Mouse (Mus musculus) liver, postnatal 0 days (tissue): ENCODE data around the gene Lrp1. TPM values are rescaled to one million over a fixed set of nuclear protein-coding genes. Genes with fewer than 3 reads are reported as not detected.

ENCODE experiments used
- ATAC-seq: fragments of 200-750 bp; cut with Nextera tagmentation; 2 replicates; pipeline ENCODE4 v1.8.0; 2017; ENCODE audit warnings: mild to moderate bottlenecking, moderate library complexity
- DNase-seq: peaks from one replicate; pipeline ENCODE4 v3.0.0-alpha.2; 2016
- H3K27ac ChIP-seq: fragments of 300-500 bp; sonication (generic); 2 replicates; pipeline ENCODE4 v1.5.1; 2014; ENCODE audit warnings: antibody characterized with exemption, moderate library complexity, mild to moderate bottlenecking, low read depth
- H3K27me3 ChIP-seq: fragments of 300-500 bp; sonication (generic); 2 replicates; pipeline ENCODE4 v1.6.1; 2014; ENCODE audit warnings: low read length, control low read depth, mixed read lengths; ENCODE audit not compliant: insufficient read depth
- H3K36me3 ChIP-seq: fragments of 300-500 bp; sonication (generic); replicated peaks from 2 replicates; pipeline ENCODE4 v1.6.1; 2014; ENCODE audit warnings: mild to moderate bottlenecking, control low read depth, low read length, moderate library complexity, mixed read lengths; ENCODE audit not compliant: insufficient read depth
- H3K4me1 ChIP-seq: fragments of 300-500 bp; sonication (generic); 2 replicates; pipeline ENCODE4 v1.6.1; 2014; ENCODE audit warnings: antibody characterized with exemption, mild to moderate bottlenecking, control low read depth; ENCODE audit not compliant: insufficient read depth
- H3K4me2 ChIP-seq: fragments of 300-500 bp; sonication (generic); 2 replicates; pipeline ENCODE4 v1.6.1; 2014; ENCODE audit warnings: low read depth, mild to moderate bottlenecking, low read length, moderate library complexity, mixed read lengths
- H3K4me3 ChIP-seq: fragments of 300-500 bp; sonication (generic); 2 replicates; pipeline ENCODE4 v1.5.1; 2014; ENCODE audit warnings: low read depth, low read length
- H3K9ac ChIP-seq: fragments of 300-500 bp; sonication (generic); replicated peaks from 2 replicates; pipeline ENCODE4 v1.6.1; 2014; ENCODE audit warnings: mild to moderate bottlenecking, moderate library complexity
- H3K9me3 ChIP-seq: fragments of 300-500 bp; sonication (generic); 2 replicates; pipeline ENCODE4 v1.6.1; 2016; ENCODE audit warnings: mild to moderate bottlenecking, control low read depth, low read length, mixed read lengths
- CTCF ChIP-seq: sonication (generic); IDR thresholded peaks from 2 replicates; pipeline ENCODE4 v1.5.1; 2016; ENCODE audit warnings: antibody characterized with exemption, low read depth
- EP300 ChIP-seq: IDR thresholded peaks from 2 replicates; pipeline ENCODE4 v1.6.1; 2016; ENCODE audit warnings: antibody characterized with exemption, low read depth, mild to moderate bottlenecking
- WGBS: fragments of 180-500 bp; shearing (Covaris S2); extraction: QIAGEN DNeasy Blood & Tissue Kit; methylation state at CpG from one replicate; pipeline ENCODE4 v1.1.7; 2014; ENCODE audit not compliant: insufficient replicate concordance; 5-methylcytosine and 5-hydroxymethylcytosine counted together
- polyA plus RNA-seq: library from polyadenylated mRNA; unstranded; fragments of >200 nt; fragmentation: Nextera tagmentation; extraction: Ambion mirVana; gene quantifications from 2 replicates; pipeline ENCODE4 v1.2.1, GENCODE M21; 2015

Lrp1 gene
- polyA plus RNA-seq, 1 experiment from 2014 or later: 49.2 TPM

DNA sequence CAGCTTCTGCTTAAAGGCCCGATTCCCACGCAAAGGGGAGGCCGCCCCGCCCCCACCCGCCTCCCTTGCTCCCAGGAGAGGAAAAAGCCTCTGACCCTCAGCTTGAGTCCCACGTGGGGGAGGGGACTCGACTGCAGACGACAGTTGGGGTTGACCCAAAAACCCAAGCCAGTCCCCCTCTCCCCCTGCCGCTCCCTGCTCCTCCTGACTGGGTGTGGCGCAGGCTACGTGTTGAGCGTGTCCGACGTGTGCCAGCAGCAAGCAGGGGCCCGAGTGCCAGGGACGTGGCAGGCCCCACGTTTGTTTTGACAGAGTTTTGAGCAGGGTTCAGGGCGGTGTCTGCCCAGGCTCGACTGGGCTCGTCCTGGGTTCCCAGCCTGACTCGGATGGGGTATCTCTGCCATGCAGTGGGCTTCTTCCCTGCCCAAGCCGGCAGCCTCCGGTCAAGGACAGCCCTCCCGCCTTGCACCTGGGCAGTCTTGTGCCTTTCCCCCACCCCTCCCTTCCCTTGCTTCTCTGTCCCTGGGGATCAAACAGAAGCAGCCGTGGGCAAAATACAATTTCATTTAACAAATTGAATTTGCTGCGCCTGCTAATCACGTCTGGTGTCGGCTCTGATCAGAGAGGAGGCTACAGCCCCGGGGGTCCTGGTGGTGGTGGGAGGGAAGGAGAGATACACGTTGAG lies 104.2 kb downstream of the Lrp1 start:
- H3K36me3 ChIP-seq: peaks cover 33% of the 10 kb centered on the region
- H3K4me2 ChIP-seq: peak overlapping the region; percentile 71
- peak overlapping the region; percentile 57 for H3K9ac ChIP-seq
- peaks cover 32% of the 10 kb centered on the region for H3K27me3 ChIP-seq
- no peaks in the 10 kb centered on the region for H3K9me3 ChIP-seq
- H3K4me1 ChIP-seq: peaks cover 57% of the 10 kb centered on the region
- ATAC-seq (peak; percentile 65), DNase-seq (peak; percentile 76)
- H3K4me3 ChIP-seq: peak overlapping the region; percentile 35
- peak overlapping the region; percentile 82 for H3K27ac ChIP-seq
- no peak for TF ChIP-seq CTCF
- TF ChIP-seq EP300: 0 out of 2 replicates have a peak, but pooled peaks have one; percentile 40
- 30% methylated on average over 29 of the region's 30 CpGs for WGBS

DNA sequence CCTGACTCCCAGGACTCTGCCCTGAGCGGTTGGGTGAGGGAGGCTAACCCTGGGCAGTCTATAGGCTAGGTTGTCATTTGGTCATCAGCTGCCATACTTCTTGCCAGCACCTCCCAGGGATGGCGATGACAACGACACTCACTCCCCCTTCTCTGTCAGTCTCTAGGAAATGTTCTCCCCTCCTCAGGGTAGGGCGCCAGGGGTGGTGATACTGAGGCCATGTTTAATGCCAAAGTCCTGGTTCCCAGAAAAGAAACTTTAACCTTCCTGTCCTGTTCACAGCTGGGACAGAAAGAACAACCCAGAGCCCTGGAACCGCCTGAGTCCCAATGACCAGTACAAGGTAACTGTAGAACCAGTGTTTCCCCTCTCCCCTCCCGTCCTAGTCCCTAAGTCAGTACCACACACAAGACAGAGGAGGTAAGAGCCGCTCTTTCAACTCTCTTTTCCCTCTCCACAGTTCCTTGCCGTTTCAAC lies 104.9 kb downstream of the Lrp1 start:
- Histone ChIP-seq H3K27me3 (peaks cover 39% of the 10 kb centered on the region), H3K9ac (peak overlapping the region; percentile 57), H3K4me1 (peaks cover 59% of the 10 kb centered on the region), H3K36me3 (peaks cover 33% of the 10 kb centered on the region), H3K9me3 (no peaks in the 10 kb centered on the region), H3K4me2 (peak overlapping the region; percentile 71), H3K4me3 (peak overlapping the region; percentile 35), H3K27ac (peak overlapping the region; percentile 82)
- ATAC-seq (no peak), DNase-seq (no peak)
- 23% methylated on average over 8 of the region's 8 CpGs for WGBS
- TF ChIP-seq EP300 (no peak), CTCF (no peak)

DNA sequence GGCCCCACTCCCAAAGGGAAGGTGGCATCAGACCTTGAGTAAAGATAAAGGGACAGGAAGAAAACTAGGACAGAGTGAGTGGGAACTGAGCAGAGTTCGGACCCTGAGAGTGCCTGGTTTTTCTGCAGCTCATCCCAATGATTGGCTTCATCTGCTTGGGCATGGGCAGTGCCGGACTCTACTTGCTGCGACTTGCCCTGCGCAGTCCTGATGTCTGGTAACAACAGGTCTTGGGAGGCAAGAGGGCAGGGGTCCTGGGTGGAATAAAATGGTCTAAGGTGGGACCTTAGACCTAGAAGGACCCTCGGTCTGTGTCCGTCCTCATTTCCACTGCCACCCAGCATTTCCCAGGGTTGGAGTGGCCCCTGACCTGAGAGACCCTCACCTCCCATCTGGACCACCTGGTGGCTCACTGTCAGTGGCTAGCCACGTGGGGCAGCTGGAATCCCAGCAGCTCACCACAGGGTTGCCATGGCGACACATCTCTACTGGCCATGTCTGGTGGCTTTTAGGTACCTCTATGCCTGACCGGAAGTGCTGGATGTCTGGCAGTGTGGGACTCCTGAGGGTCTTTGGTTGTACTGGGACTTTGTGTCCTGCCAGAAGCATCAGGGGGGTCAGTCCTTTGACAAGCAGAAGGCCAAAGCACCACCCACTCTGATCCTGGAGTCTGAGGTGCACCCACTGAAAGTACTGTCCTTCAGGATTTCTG lies 105.5 kb downstream of the Lrp1 start:
- no peaks in the 10 kb centered on the region for H3K9me3 ChIP-seq
- peaks cover 54% of the 10 kb centered on the region for H3K4me1 ChIP-seq
- H3K27ac ChIP-seq: peak overlapping the region; percentile 82; the same call in 1 of the 2 replicates
- H3K27me3 ChIP-seq: peaks cover 45% of the 10 kb centered on the region
- WGBS: 28% methylated on average over 9 of the region's 9 CpGs
- H3K36me3 ChIP-seq: peaks cover 33% of the 10 kb centered on the region
- H3K9ac ChIP-seq: peak overlapping the region; percentile 57
- H3K4me2 ChIP-seq: peak overlapping the region; percentile 71
- TF ChIP-seq EP300: no peak
- TF ChIP-seq CTCF: no peak
- peak overlapping the region; percentile 35 for H3K4me3 ChIP-seq
- DNase-seq (no peak), ATAC-seq (no peak)

DNA sequence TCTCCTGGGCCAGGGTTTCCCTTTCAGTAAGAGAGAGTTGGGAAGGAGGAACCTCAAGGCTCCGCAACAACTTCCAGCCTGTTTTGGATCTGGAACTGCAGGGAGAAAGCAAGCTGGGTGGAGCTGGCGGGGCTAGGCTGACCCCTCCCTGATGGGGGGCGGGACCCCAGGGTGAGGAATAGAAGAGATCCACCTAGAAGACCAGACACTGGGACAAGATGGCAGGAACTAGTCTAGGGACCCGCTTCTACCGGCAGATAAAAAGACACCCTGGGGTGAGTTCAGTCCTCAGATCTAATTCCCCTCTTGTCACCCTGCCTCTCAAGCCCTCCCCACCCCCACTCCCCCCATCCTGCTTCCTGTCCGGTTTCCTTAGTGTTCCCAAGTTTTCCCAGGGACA lies 106.2 kb downstream of the Lrp1 start, which contains the start of gene Ndufa4l2:
Ndufa4l2 (plus strand) TSS at position 204 of the 400 bp plus-strand sequence.
- DNase-seq (no peak), ATAC-seq (no peak)
- Histone ChIP-seq H3K4me2 (peak within 1 kb of the TSS; percentile 71), H3K27me3 (peaks cover 52% of the 10 kb centered on the region), H3K27ac (peak within 1 kb of the TSS; percentile 82; the same call in 1 of the 2 replicates), H3K4me3 (peak within 1 kb of the TSS; percentile 35), H3K9ac (peak within 1 kb of the TSS; percentile 57), H3K9me3 (no peaks in the 10 kb centered on the region), H3K36me3 (peaks cover 28% of the 10 kb centered on the region), H3K4me1 (peaks cover 51% of the 10 kb centered on the region)
- 9% methylated on average over 6 of the region's 6 CpGs for WGBS
- no peak for TF ChIP-seq CTCF
- no peak for TF ChIP-seq EP300

DNA sequence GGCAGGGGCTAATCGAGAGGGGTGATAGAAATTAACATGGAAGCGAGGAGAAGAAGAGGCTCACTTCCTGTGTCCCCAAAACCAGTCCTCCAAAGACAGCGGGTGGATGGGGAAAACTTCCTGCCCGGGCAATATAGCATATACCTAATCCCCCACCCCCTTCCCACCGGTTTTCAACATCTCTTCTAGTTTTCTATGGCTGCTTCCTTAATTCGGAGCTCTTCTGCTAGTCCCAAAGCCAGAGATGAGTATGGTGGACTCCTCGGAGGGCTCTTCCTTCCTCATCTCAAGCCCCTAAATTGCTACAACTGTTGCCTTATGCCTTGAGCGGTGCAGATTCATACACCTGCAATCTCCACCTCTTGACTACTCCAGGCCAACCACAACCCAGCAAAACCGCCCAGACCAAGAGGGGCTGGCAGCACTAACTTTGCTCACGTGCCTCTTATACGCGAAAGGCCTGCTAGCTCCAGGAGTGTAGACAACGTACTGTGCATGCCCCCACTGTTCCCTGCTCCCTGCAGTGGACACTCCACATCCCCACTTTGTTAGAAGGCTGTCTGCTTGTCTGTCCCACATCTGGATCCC lies 106.7 kb downstream of the Lrp1 start:
- Histone ChIP-seq H3K9ac (peak overlapping the region; percentile 57; the same call in 1 of the 2 replicates), H3K4me2 (peak overlapping the region; percentile 71), H3K36me3 (peaks cover 24% of the 10 kb centered on the region), H3K9me3 (no peaks in the 10 kb centered on the region), H3K4me3 (peak overlapping the region; percentile 35; the same call in 1 of the 2 replicates), H3K27me3 (peaks cover 58% of the 10 kb centered on the region), H3K4me1 (peaks cover 52% of the 10 kb centered on the region), H3K27ac (peak overlapping the region; percentile 82; the same call in 1 of the 2 replicates)
- TF ChIP-seq EP300: no peak
- no peak for TF ChIP-seq CTCF
- DNase-seq: no peak
- no peak for ATAC-seq
- WGBS: 14% methylated on average over 13 of the region's 13 CpGs
